Mouse (Mus musculus) midbrain, embryonic 13.5 days (tissue): ENCODE data around the gene D030056L22Rik. TPM values are rescaled to one million over a fixed set of nuclear protein-coding genes. Genes with fewer than 3 reads are reported as not detected.

Source experiments
- ATAC-seq: fragments of 200-750 bp; cut with Nextera tagmentation; 2 replicates; pipeline ENCODE4 v1.8.0; 2017; ENCODE audit warnings: mild to moderate bottlenecking, moderate TSS enrichment, moderate library complexity
- H3K27ac ChIP-seq: fragments of 300-500 bp; sonication (generic); 2 replicates; pipeline ENCODE4 v1.5.1; 2015; ENCODE audit warnings: inconsistent platforms, mild to moderate bottlenecking, moderate library complexity
- H3K27me3 ChIP-seq: fragments of 300-500 bp; sonication (generic); 2 replicates; pipeline ENCODE4 v1.6.1; 2015; ENCODE audit warnings: mild to moderate bottlenecking, inconsistent platforms
- H3K36me3 ChIP-seq: fragments of 300-500 bp; sonication (generic); 2 replicates; pipeline ENCODE4 v1.6.1; 2015; ENCODE audit warnings: mild to moderate bottlenecking, inconsistent platforms
- H3K4me1 ChIP-seq: fragments of 300-500 bp; sonication (generic); replicated peaks from 2 replicates; pipeline ENCODE4 v1.6.1; 2015; ENCODE audit warnings: inconsistent platforms
- H3K4me2 ChIP-seq: fragments of 300-500 bp; sonication (generic); replicated peaks from 2 replicates; pipeline ENCODE4 v1.6.1; 2015; ENCODE audit warnings: moderate library complexity, mild to moderate bottlenecking, inconsistent platforms
- H3K4me3 ChIP-seq: fragments of 300-500 bp; sonication (generic); replicated peaks from 2 replicates; pipeline ENCODE4 v1.5.1; 2015; ENCODE audit warnings: mild to moderate bottlenecking, inconsistent platforms
- H3K9ac ChIP-seq: fragments of 300-500 bp; sonication (generic); replicated peaks from 2 replicates; pipeline ENCODE4 v1.6.1; 2015; ENCODE audit warnings: mild to moderate bottlenecking, inconsistent platforms
- H3K9me3 ChIP-seq: fragments of 300-500 bp; sonication (generic); 2 replicates; pipeline ENCODE4 v1.6.1; 2016; ENCODE audit warnings: mild to moderate bottlenecking, inconsistent platforms
- WGBS: fragments of 180-500 bp; shearing (Covaris S2); methylation state at CpG from one replicate; pipeline ENCODE4 v1.1.7; 2015; 5-methylcytosine and 5-hydroxymethylcytosine counted together
- polyA plus RNA-seq: library from polyadenylated mRNA; unstranded; fragments of >200 nt; fragmentation: Nextera tagmentation; extraction: Ambion mirVana; gene quantifications from 2 replicates; pipeline ENCODE4 v1.2.1, GENCODE M21; 2015

D030056L22Rik gene
- polyA plus RNA-seq, 1 experiment from 2014 or later: 63.1 TPM

DNA sequence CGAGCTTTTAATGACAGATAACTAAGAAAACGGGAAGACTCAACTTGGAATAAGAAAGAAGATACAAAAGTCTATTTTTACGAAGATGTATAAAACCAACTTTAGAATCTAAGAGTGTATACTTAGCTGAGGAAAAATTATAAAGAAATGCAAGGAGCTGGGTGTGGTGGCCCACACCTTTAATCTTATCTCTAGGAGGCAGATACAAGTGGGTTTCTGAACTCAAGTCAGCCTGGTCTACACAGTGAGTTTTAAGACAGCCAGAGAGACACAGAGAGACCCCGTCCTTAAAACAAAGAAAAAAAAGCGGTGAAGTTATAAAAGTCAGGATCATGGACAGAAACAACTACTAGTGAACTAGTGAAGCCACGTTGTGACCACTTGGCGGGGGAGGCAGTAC lies 26.2 kb downstream of the D030056L22Rik start:
- WGBS: 88% methylated on average over 7 of the region's 7 CpGs
- Histone ChIP-seq H3K9ac (no peak overlapping the region), H3K9me3 (no peaks in the 10 kb centered on the region), H3K4me3 (no peak overlapping the region), H3K27me3 (no peaks in the 10 kb centered on the region), H3K27ac (no peak overlapping the region), H3K4me2 (no peak overlapping the region), H3K36me3 (no peaks in the 10 kb centered on the region), H3K4me1 (no peaks in the 10 kb centered on the region)
- no peak for ATAC-seq

DNA sequence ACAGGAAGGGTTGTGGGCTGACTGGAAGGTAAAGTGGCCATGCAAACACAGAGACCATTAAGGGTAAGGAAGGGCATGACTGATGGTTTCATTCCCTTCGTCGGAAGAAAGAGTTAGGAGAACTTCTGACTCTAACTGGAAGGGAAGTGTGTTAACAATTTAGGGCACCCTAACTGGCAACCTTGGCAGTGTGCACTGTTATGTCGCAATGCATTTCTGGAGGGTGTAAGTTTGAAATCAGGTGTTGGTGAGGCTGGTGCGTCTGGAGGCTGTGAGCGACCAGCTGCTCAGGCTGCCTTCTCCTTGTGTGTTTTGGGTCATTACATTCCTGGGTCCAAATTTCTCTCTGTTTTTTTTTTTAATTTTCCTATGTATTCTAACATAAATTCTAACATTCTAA lies 31.0 kb downstream of the D030056L22Rik start:
- Histone ChIP-seq H3K27me3 (no peaks in the 10 kb centered on the region), H3K4me2 (no peak overlapping the region), H3K9me3 (no peaks in the 10 kb centered on the region), H3K27ac (no peak overlapping the region), H3K4me1 (no peaks in the 10 kb centered on the region), H3K36me3 (no peaks in the 10 kb centered on the region), H3K4me3 (no peak overlapping the region), H3K9ac (no peak overlapping the region)
- ATAC-seq: no peak
- 93% methylated on average over 5 of the region's 5 CpGs for WGBS

DNA sequence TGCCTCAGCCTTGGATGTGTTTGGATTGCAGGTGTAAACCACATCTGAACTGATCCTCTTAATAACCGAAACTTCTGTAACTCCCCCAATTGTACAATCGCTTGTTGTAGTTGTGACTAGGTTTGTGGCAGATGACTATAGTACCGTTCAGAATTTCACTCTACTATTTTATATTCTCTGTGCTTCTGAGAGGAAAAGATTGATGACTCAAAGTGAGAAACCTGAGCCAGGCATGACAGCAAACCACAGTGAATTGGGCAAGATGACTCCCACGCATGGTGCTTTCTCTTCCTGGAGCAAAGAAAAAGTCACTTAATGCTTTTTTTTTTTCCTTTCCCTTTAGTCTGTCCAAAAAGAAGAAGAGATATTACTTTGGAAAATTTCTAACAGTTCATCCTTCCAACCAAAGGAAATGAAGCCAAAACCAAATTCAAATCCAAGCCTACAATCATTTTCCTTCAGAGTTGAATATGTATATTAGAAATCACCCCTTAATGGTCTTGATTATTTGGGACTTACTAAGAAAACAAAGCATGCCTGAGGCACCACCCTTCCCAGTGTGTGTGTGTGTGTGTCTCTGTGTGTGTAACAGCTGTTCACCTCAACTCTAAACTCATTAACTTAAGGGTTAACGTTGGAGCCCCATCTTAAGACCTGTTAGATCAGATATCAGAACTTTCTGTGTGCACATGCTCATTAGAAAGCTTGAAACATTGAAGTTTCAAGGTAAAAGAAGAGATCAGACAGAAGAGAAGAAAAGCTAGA lies 33.8 kb downstream of the D030056L22Rik start:
- Histone ChIP-seq H3K27me3 (peaks cover 19% of the 10 kb centered on the region), H3K4me3 (no peak overlapping the region), H3K36me3 (no peaks in the 10 kb centered on the region), H3K4me2 (no peak overlapping the region), H3K27ac (no peak overlapping the region), H3K4me1 (peaks cover 8% of the 10 kb centered on the region), H3K9ac (no peak overlapping the region), H3K9me3 (no peaks in the 10 kb centered on the region)
- WGBS: 94% methylated on average over 5 of the region's 5 CpGs
- no peak for ATAC-seq

- Histone ChIP-seq H3K27ac (no peak overlapping the region), H3K36me3 (no peaks in the 10 kb centered on the region), H3K9ac (no peak overlapping the region), H3K4me2 (no peak overlapping the region), H3K4me3 (no peak overlapping the region), H3K9me3 (no peaks in the 10 kb centered on the region), H3K27me3 (peaks cover 19% of the 10 kb centered on the region), H3K4me1 (peaks cover 8% of the 10 kb centered on the region)
- WGBS: 97% methylated on average over 4 of the region's 4 CpGs
- ATAC-seq: no peak
Observed at GRCm38 (mm10) chr19:18747379-18747778, 34.4 kb downstream of the D030056L22Rik start.

- H3K27ac ChIP-seq: no peak within 1 kb of the TSS
- H3K4me3 ChIP-seq: peak within 1 kb of the TSS; percentile 42
- H3K27me3 ChIP-seq: peaks cover 19% of the 10 kb centered on the region
- H3K4me1 ChIP-seq: peaks cover 8% of the 10 kb centered on the region
- no peaks in the 10 kb centered on the region for H3K36me3 ChIP-seq
- no peaks in the 10 kb centered on the region for H3K9me3 ChIP-seq
- H3K4me2 ChIP-seq: peak within 1 kb of the TSS; percentile 66
- H3K9ac ChIP-seq: peak within 1 kb of the TSS; percentile 55
- ATAC-seq: 0 out of 2 replicates have a peak, but pooled peaks have one; percentile 58
- 5% methylated on average over 41 of the region's 41 CpGs for WGBS
Observed at GRCm38 (mm10) chr19:18749598-18750339, 36.8 kb downstream of the D030056L22Rik start, which contains the start of gene Trpm6. Trpm6 (plus strand) TSS chr19:18749983.

GRCm38 (mm10) chr19:18757191-18757590 lies 44.2 kb downstream of the D030056L22Rik start:
- Histone ChIP-seq H3K4me2 (no peak overlapping the region), H3K4me3 (no peak overlapping the region), H3K9ac (no peak overlapping the region), H3K36me3 (no peaks in the 10 kb centered on the region), H3K27ac (no peak overlapping the region), H3K4me1 (peaks cover 4% of the 10 kb centered on the region; the same call in 1 of the 2 replicates), H3K27me3 (no peaks in the 10 kb centered on the region), H3K9me3 (no peaks in the 10 kb centered on the region)
- no peak for ATAC-seq

GRCm38 (mm10) chr19:18757706-18758105 lies 44.7 kb downstream of the D030056L22Rik start:
- Histone ChIP-seq H3K4me1 (peaks cover 4% of the 10 kb centered on the region; the same call in 1 of the 2 replicates), H3K27ac (no peak overlapping the region), H3K4me3 (no peak overlapping the region), H3K36me3 (no peaks in the 10 kb centered on the region), H3K9me3 (no peaks in the 10 kb centered on the region), H3K27me3 (no peaks in the 10 kb centered on the region), H3K4me2 (no peak overlapping the region), H3K9ac (no peak overlapping the region)
- no peak for ATAC-seq
- 36% methylated on average over 4 of the region's 4 CpGs for WGBS

- Histone ChIP-seq H3K27ac (no peak overlapping the region; the same call in 1 of the 2 replicates), H3K4me3 (no peak overlapping the region)
- WGBS: 23% methylated on average over 6 of the region's 6 CpGs
Observed at GRCm38 (mm10) chr19:18758269-18758668, 45.3 kb downstream of the D030056L22Rik start.

DNA sequence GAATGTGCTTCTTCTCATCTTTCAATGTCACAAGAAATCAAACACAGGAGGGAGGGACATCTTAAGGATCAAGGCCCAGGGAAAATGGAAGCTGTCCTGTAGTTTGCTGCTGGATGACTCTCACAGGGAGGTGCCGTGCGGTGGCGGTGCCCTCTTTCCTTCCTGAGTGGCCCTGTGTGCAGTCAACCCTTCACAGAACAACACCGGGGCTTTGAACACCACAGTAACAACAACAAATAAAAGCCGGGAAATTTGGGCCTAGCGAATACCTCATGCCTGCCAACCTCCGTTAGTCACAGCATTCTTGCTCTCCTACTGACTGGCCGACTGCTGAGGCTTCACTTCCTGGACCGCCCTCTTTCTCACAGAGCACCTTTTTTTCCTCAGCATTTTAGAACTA lies 45.9 kb downstream of the D030056L22Rik start:
- Histone ChIP-seq H3K9ac (no peak overlapping the region), H3K4me1 (peaks cover 4% of the 10 kb centered on the region; the same call in 1 of the 2 replicates), H3K27ac (no peak overlapping the region), H3K4me3 (no peak overlapping the region), H3K9me3 (no peaks in the 10 kb centered on the region), H3K27me3 (no peaks in the 10 kb centered on the region), H3K4me2 (no peak overlapping the region), H3K36me3 (no peaks in the 10 kb centered on the region)
- 0 out of 2 replicates have a peak, but pooled peaks have one; percentile 60 for ATAC-seq
- WGBS: 16% methylated on average over 9 of the region's 9 CpGs

More at GRCm38 (mm10) chr19:18758269-18758668, 45.3 kb downstream of the D030056L22Rik start:
- Histone ChIP-seq H3K4me1 (peaks cover 4% of the 10 kb centered on the region; the same call in 1 of the 2 replicates), H3K9me3 (no peaks in the 10 kb centered on the region), H3K27me3 (no peaks in the 10 kb centered on the region), H3K4me2 (no peak overlapping the region), H3K9ac (no peak overlapping the region), H3K36me3 (no peaks in the 10 kb centered on the region)
- 0 out of 2 replicates have a peak, but pooled peaks have one; percentile 43 for ATAC-seq

GRCm38 (mm10) chr19:18766399-18766798 lies 53.4 kb downstream of the D030056L22Rik start:
- Histone ChIP-seq H3K9ac (no peak overlapping the region), H3K9me3 (no peaks in the 10 kb centered on the region), H3K27ac (no peak overlapping the region), H3K36me3 (no peaks in the 10 kb centered on the region), H3K4me1 (no peaks in the 10 kb centered on the region), H3K4me3 (no peak overlapping the region), H3K27me3 (no peaks in the 10 kb centered on the region), H3K4me2 (no peak overlapping the region)
- no peak for ATAC-seq
- 87% methylated on average over 5 of the region's 5 CpGs for WGBS
